Mouse (Mus musculus) C2C12 (cell line): ENCODE measurements around the gene Gm28308. TPM values are rescaled to one million over a fixed set of nuclear protein-coding genes. Genes with fewer than 3 reads are reported as not detected.

Experiments used
- H3K27me3 ChIP-seq: one replicate; pipeline ENCODE4 v1.6.1; 2011; ENCODE audit not compliant: control insufficient read depth, insufficient read depth, insufficient read length
- H3K36me3 ChIP-seq: one replicate; pipeline ENCODE4 v1.6.1; 2011; ENCODE audit not compliant: control insufficient read depth, insufficient read depth
- H3K4me3 ChIP-seq: one replicate; pipeline ENCODE4 v1.5.1; 2011; ENCODE audit warnings: mild to moderate bottlenecking, control low read depth; ENCODE audit not compliant: poor library complexity, insufficient read depth, severe bottlenecking
- H3K79me2 ChIP-seq: one replicate; pipeline ENCODE4 v1.6.1; 2011; ENCODE audit not compliant: control insufficient read depth, insufficient read depth
- H3K79me3 ChIP-seq: one replicate; pipeline ENCODE4 v1.6.1; 2011; ENCODE audit warnings: low read depth, control low read depth
- H3ac ChIP-seq: one replicate; pipeline ENCODE3; 2011; ENCODE audit warnings: low read depth; ENCODE audit not compliant: control insufficient read depth, insufficient read length
- CEBPB ChIP-seq: IDR thresholded peaks from one replicate; pipeline ENCODE4 v1.6.1; 2011; ENCODE audit warnings: low read depth, mild to moderate bottlenecking, control low read depth, moderate library complexity
- CTCF ChIP-seq: IDR thresholded peaks from one replicate; pipeline ENCODE4 v1.5.1; 2011; ENCODE audit not compliant: control insufficient read depth, insufficient read depth, insufficient read length
- FOSL1 ChIP-seq: IDR thresholded peaks from one replicate; pipeline ENCODE4 v1.8.0; 2011; ENCODE audit warnings: mild to moderate bottlenecking, low read length; ENCODE audit not compliant: poor library complexity, insufficient read depth, severe bottlenecking
- MAX ChIP-seq: IDR thresholded peaks from one replicate; pipeline ENCODE4 v1.6.1; 2011; ENCODE audit warnings: mild to moderate bottlenecking, control low read depth
- MYOD1 ChIP-seq: IDR thresholded peaks from one replicate; pipeline ENCODE4 v1.6.1; 2011; ENCODE audit warnings: low read depth; ENCODE audit not compliant: control insufficient read depth, insufficient read length
- MYOG ChIP-seq: IDR thresholded peaks from one replicate; pipeline ENCODE4 v1.6.1; 2011; ENCODE audit not compliant: control insufficient read depth, insufficient read length; ENCODE audit errors: extremely low read depth
- USF1 ChIP-seq: IDR thresholded peaks from one replicate; pipeline ENCODE4 v1.6.1; 2011; ENCODE audit warnings: low read depth, mild to moderate bottlenecking, control low read depth, moderate library complexity
- polyA plus RNA-seq: library from polyadenylated mRNA; unstranded; fragments of >200 nt; fragmentation: generic; extraction: Trizol; gene quantifications from one replicate; pipeline ENCODE4 v1.2.1, GENCODE M21; 2012; ENCODE audit warnings: missing spikeins

Gm28308 gene
- polyA plus RNA-seq, 1 experiment = 0.75 TPM

- no peaks in the 10 kb centered on the region for H3K27me3 ChIP-seq
- H3K79me2 ChIP-seq = peaks cover 28% of the 10 kb centered on the region
- no peak within 1 kb of the TSS for H3K4me3 ChIP-seq
- no peak within 1 kb of the TSS for H3ac ChIP-seq
- peaks cover 22% of the 10 kb centered on the region for H3K36me3 ChIP-seq
- TF ChIP-seq MYOD1 (no peak), MYOG (no peak), FOSL1 (no peak), MAX (no peak), CEBPB (no peak), USF1 (no peak), CTCF (no peak)
- H3K79me3 ChIP-seq = peaks cover 10% of the 10 kb centered on the region
Observed at GRCm38 (mm10) chr6:52164626-52165440, 48.3 kb downstream of the Gm28308 start, which contains the start of gene Hoxa2. TSS of gene Hoxa2 (minus strand) at chr6:52164831.

- H3K27me3 ChIP-seq = no peaks in the 10 kb centered on the region
Observed at GRCm38 (mm10) chr6:52164051-52164625, 49.0 kb downstream of the Gm28308 start.

GRCm38 (mm10) chr6:52163366-52164031 lies 49.6 kb downstream of the Gm28308 start:
- Histone ChIP-seq H3K79me2 (peaks cover 42% of the 10 kb centered on the region), H3K79me3 (peaks cover 18% of the 10 kb centered on the region), H3K27me3 (no peaks in the 10 kb centered on the region), H3K36me3 (peaks cover 22% of the 10 kb centered on the region), H3ac (no peak overlapping the region), H3K4me3 (no peak overlapping the region)
- TF ChIP-seq CTCF (no peak), MYOG (no peak), USF1 (no peak), CEBPB (no peak), MYOD1 (no peak), FOSL1 (no peak)

More at GRCm38 (mm10) chr6:52164051-52164625, 49.0 kb downstream of the Gm28308 start:
- Histone ChIP-seq H3K79me3 (peaks cover 17% of the 10 kb centered on the region), H3K36me3 (peaks cover 22% of the 10 kb centered on the region), H3K79me2 (peaks cover 35% of the 10 kb centered on the region), H3K4me3 (no peak overlapping the region), H3ac (no peak overlapping the region)
- TF ChIP-seq MYOG (no peak), CEBPB (no peak), USF1 (no peak), FOSL1 (no peak), MYOD1 (no peak), CTCF (no peak), MAX (no peak)

GRCm38 (mm10) chr6:52162611-52163365 lies 50.4 kb downstream of the Gm28308 start:
- Histone ChIP-seq H3K27me3 (no peaks in the 10 kb centered on the region), H3K79me2 (peaks cover 42% of the 10 kb centered on the region), H3K36me3 (peaks cover 19% of the 10 kb centered on the region), H3K79me3 (peaks cover 18% of the 10 kb centered on the region), H3ac (no peak overlapping the region), H3K4me3 (no peak overlapping the region)
- TF ChIP-seq FOSL1 (no peak), MYOG (no peak), MYOD1 (no peak), MAX (no peak), USF1 (no peak), CTCF (no peak), CEBPB (no peak)

- H3K79me3 ChIP-seq = peaks cover 18% of the 10 kb centered on the region
- no peak overlapping the region for H3K4me3 ChIP-seq
- no peaks in the 10 kb centered on the region for H3K27me3 ChIP-seq
- TF ChIP-seq MYOG (no peak), CTCF (no peak), MYOD1 (no peak), USF1 (no peak), MAX (no peak), FOSL1 (no peak), CEBPB (no peak)
- peaks cover 42% of the 10 kb centered on the region for H3K79me2 ChIP-seq
- H3K36me3 ChIP-seq = peaks cover 19% of the 10 kb centered on the region
- H3ac ChIP-seq = no peak overlapping the region
Observed at GRCm38 (mm10) chr6:52162093-52162380, 51.1 kb downstream of the Gm28308 start.
